Mouse (Mus musculus): ENCODE data around the gene Cuedc1. TPM values are rescaled to one million over a fixed set of nuclear protein-coding genes. Genes with fewer than 3 reads are reported as not detected.

The Cuedc1 gene
- polyA plus RNA-seq, 1 experiment from 2014 or later, result 3.4 TPM

DNA sequence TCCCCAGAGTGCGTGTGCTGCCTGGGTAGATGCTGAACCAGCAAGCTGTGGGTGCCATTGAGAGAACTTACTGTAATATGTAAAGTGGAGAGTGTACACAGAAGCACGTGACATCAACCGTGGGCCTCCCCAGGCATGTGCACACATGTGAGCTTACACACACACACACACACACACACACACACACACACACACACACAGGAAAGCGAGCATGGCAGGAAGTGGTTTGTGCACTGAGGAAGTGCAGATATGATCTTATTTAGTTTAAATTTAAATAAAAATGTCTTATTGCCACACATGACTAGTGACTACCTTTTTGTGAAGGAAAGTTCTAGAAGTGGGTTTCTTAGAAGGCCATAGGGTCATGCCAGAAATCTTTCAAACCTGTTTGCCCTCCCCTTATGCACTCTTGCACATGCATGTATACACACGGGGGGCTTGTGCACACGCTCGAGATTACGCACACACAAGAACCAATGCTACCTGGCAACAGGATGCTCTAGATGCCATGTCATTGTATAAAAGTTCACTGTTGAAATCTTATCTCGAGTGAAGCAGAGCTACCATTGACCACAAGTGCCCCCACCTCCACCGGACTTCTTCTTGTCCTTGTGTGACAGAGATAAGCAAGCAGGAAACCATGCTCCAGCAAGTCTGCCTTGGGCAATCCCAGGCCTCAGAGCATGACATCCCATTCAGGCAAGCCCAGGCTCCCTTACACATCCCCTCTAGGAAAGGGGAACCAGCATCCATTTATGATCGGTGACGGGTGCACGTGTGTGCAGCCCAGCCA lies 47.6 kb downstream of the Cuedc1 start:
- no peak overlapping the region for H3K4me2 ChIP-seq
- peaks cover 50% of the 10 kb centered on the region for H3K4me1 ChIP-seq
- WGBS (ENCODE audit: insufficient replicate concordance), result 17% methylated on average over 13 of the region's 13 CpGs
- peak; percentile 53 for ATAC-seq
- no peak overlapping the region for H3K4me3 ChIP-seq
- H3K9me3 ChIP-seq (replicated peaks), result no peaks in the 10 kb centered on the region
- no peak overlapping the region for H3K9ac ChIP-seq
- no peak overlapping the region for H3K27ac ChIP-seq
- H3K27me3 ChIP-seq (replicated peaks), result peaks cover 36% of the 10 kb centered on the region
- H3K36me3 ChIP-seq, result no peaks in the 10 kb centered on the region

DNA sequence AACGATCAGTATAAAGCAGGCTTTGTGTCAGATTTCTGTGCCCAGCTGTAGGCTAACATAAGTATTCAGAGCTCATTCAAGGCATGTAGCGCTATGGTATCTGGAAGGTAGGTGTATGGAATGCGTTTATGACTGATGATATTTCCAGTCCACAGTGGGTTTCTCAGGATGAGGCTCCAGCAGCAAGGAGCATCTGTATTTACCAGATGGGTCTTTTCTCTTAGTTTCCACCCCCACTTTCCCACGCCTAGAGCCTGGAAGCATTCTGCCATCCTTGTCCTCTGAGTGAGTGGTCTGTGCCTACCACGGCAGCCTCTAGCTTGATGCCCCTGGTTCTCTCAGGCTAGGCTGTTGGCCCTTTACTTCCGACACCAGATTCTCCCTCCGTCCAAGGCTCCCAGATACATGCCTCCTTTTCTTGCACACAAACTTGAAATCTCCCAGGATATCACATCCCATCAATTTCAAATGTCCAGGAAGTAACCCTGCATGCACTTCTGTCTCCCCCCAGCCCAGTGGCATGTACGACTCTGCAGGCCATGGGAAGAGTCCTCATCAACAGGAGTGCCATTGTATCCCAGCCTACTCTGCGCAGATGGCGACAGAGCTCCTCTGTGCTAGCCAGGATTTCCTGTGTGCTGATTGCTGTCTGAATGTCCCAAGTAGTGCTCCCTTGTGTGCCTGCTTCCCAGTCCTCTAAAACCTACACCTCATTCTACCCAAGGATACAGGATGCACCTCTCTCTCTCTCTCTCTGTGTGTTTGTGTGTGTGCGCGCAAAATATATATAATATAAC lies 48.6 kb downstream of the Cuedc1 start:
- Histone ChIP-seq H3K27ac (0 out of 2 replicates have a peak overlapping the region, but pooled peaks have one; percentile 32), H3K27me3 (replicated peaks) (peaks cover 38% of the 10 kb centered on the region), H3K9me3 (replicated peaks) (no peaks in the 10 kb centered on the region), H3K4me2 (no peak overlapping the region), H3K4me1 (peaks cover 52% of the 10 kb centered on the region), H3K4me3 (no peak overlapping the region), H3K9ac (no peak overlapping the region), H3K36me3 (no peaks in the 10 kb centered on the region)
- ATAC-seq, result no peak
- WGBS (ENCODE audit: insufficient replicate concordance), result 61% methylated on average over 12 of the region's 12 CpGs

DNA sequence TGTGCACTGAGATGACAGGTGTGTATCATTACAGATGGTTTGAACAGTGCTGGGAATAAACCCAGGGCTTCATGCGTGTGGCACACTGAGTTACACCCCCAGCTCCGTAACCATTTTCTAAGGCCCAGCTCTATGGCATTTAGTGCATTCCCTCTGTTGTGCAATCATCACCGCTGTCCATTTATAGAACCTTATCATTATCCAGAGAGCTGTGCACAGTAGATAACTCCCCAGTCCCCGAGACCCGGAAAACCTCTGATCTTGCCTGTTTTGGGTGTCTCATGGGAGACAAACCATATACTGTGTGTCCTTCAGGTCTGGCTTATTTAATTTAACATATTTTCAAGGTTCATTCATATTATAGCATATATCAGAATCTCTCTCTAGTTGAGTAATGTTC lies 49.5 kb downstream of the Cuedc1 start:
- H3K4me3 ChIP-seq, result no peak overlapping the region
- ATAC-seq, result peak; percentile 57
- 0 out of 2 replicates have a peak overlapping the region, but pooled peaks have one; percentile 10 for H3K4me2 ChIP-seq
- no peak overlapping the region for H3K27ac ChIP-seq
- no peak overlapping the region for H3K9ac ChIP-seq
- no peaks in the 10 kb centered on the region for H3K36me3 ChIP-seq
- 12% methylated on average over 5 of the region's 5 CpGs for WGBS (ENCODE audit: insufficient replicate concordance)
- no peaks in the 10 kb centered on the region for H3K9me3 ChIP-seq (replicated peaks)
- peaks cover 41% of the 10 kb centered on the region for H3K27me3 ChIP-seq (replicated peaks)
- peaks cover 56% of the 10 kb centered on the region for H3K4me1 ChIP-seq

DNA sequence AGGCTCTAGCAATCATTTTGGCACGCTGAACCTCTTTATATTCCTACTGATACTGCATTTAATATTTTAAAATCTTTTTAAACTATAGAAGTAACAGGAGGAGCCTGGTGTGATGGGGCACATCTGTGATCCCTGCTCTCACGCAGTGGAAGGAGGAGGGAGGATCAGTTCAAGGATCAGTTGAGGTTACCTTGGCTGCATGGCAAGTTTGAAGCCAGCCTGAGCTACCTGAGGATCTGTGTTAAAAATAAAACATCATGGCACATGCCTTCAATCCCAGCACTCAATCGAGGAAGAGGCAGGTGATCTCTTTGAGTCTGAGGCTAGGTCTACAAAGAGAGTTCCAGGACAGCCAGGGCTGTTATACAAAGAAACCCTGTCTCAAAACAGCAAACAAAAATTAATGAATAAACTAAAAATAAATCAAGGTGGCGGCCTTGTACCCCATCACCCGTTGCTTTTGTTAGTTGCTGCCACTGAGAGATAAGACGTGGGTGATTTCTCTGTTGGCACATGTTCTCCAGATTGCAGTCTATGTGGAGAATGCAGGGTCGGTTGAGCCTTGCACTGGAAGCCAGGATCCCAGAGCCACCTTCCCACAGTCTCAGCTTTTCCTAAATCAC lies 50.3 kb downstream of the Cuedc1 start:
- H3K27ac ChIP-seq, result no peak overlapping the region
- no peaks in the 10 kb centered on the region for H3K36me3 ChIP-seq
- H3K9me3 ChIP-seq (replicated peaks), result no peaks in the 10 kb centered on the region
- H3K4me3 ChIP-seq, result no peak overlapping the region
- no peak overlapping the region for H3K9ac ChIP-seq
- 31% methylated on average over 7 of the region's 7 CpGs for WGBS (ENCODE audit: insufficient replicate concordance)
- peaks cover 61% of the 10 kb centered on the region for H3K4me1 ChIP-seq
- H3K4me2 ChIP-seq, result no peak overlapping the region
- no peak for ATAC-seq
- peaks cover 37% of the 10 kb centered on the region for H3K27me3 ChIP-seq (replicated peaks)

DNA sequence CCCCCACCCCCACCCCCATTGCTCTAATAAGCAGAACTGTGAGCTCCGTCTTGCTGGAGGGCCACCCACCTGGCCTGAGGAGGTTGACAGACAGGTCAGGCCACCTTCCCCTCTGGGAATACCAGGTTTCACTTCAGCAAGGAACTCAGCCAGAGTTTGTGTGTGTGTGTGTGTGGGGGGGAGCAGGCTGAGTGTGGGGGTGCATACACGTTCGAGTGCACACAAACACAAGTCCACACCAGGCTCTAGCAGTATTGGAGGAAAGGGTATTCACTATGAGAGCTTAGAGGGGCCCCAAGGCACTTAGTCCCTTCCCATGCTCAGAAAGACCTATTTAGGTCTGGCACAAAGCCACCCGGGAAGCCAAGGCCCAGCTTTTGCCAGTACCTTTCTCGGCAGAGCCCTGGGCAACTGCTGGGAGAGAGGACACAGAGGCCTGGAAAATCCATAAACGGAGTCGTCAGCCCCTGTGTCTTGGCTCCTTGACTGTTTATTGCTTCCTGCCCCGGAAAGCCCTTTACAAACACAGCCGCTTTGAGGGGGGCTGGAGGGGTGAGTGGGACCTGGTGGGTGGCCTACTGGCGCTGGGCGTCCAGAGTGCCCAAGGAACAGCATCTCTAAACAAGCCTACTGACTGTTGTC lies 50.9 kb downstream of the Cuedc1 start:
- no peak overlapping the region for H3K9ac ChIP-seq
- H3K4me3 ChIP-seq, result no peak overlapping the region
- no peak overlapping the region for H3K27ac ChIP-seq
- H3K27me3 ChIP-seq (replicated peaks), result peaks cover 33% of the 10 kb centered on the region
- H3K4me2 ChIP-seq, result no peak overlapping the region
- no peaks in the 10 kb centered on the region for H3K9me3 ChIP-seq (replicated peaks)
- WGBS (ENCODE audit: insufficient replicate concordance), result 41% methylated on average over 11 of the region's 11 CpGs
- peaks cover 61% of the 10 kb centered on the region for H3K4me1 ChIP-seq
- H3K36me3 ChIP-seq, result no peaks in the 10 kb centered on the region
- no peak for ATAC-seq

DNA sequence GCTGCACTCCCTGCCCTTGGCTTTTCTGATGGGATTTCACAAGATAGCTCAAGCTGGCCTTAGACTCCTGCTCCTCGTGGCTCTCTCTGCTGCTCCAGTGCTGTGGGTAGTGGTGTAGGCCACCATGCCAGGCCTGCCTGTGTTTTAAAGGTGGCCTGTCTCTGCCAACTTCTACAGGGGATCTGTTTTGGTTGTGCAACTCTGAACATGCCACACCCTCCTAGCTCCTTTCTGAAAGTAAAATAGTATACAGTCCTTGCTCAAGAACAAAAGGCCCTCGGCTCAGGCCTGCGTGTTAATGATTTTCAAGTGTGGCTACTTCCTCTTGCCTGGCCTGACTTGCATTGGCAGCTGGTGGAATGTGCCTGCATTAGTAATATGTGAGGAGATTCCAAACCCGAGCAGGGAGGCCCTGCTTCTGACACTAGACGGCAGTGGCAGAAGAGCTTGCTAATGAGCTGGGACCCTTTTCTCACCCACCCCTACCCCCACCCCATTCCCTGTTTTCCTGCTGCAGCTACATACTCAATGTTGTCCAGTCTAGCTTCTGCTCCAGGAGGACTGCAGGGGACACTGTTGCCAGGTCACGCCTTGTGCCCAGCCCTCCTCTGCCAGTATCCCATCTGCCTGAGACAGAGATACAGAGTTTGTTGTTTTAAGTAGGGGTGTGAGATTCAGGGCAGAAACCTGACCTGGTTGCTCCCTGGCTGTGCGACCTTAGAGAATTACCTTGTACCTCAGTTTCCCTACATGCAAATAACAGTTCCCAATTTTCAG lies 53.7 kb downstream of the Cuedc1 start:
- no peak overlapping the region for H3K27ac ChIP-seq
- H3K9me3 ChIP-seq (replicated peaks), result no peaks in the 10 kb centered on the region
- H3K36me3 ChIP-seq, result no peaks in the 10 kb centered on the region
- WGBS (ENCODE audit: insufficient replicate concordance), result 50% methylated on average over 7 of the region's 7 CpGs
- H3K4me2 ChIP-seq, result no peak overlapping the region
- no peak overlapping the region for H3K4me3 ChIP-seq
- ATAC-seq, result no peak
- peaks cover 15% of the 10 kb centered on the region for H3K27me3 ChIP-seq (replicated peaks)
- no peak overlapping the region for H3K9ac ChIP-seq
- peaks cover 46% of the 10 kb centered on the region for H3K4me1 ChIP-seq

DNA sequence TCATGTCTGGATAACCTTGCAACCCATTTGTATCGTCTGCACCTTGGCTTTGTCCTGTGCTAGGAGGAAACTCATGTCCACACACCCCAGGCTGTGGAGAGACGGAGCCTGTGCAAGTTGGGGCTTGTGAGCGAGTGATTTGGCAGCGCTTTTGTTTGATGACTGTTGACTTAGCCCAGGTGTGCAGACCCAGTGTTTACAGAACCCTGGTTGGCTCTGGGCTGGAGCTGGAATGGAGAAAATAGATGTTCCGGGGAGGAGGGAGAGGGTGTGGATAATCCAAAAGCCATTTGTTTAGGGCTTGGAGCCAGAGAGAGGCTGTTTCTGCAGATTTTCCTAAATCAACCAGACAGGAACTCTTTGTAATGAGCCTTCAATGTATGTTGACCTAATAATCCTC lies 56.0 kb downstream of the Cuedc1 start:
- Histone ChIP-seq H3K27ac (no peak overlapping the region), H3K4me2 (no peak overlapping the region), H3K27me3 (replicated peaks) (peaks cover 15% of the 10 kb centered on the region; the same call in 1 of the 2 replicates), H3K9ac (no peak overlapping the region), H3K4me3 (no peak overlapping the region), H3K9me3 (replicated peaks) (no peaks in the 10 kb centered on the region), H3K4me1 (peaks cover 23% of the 10 kb centered on the region), H3K36me3 (no peaks in the 10 kb centered on the region)
- no peak for ATAC-seq
- WGBS (ENCODE audit: insufficient replicate concordance), result 65% methylated on average over 5 of the region's 5 CpGs

DNA sequence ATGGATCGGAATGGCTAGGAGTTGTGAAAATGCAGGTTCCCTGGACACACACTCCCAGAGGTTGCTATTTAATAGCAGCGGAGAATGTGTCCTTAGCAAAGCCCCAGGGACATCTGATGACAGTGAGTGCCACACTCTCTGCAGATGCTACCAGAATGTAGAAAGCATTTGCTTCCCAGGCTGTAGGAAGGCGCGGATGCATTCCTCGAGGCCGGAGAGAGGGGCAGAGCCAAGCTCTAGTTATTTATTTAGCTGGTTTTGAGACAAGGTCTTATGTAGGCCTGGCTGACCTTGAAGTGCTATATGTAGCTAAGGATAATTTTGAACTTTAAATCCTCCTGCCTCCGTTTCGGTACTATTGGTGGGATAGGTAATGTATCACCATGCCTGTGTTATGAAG lies 56.6 kb downstream of the Cuedc1 start:
- Histone ChIP-seq H3K9ac (no peak overlapping the region), H3K4me1 (peaks cover 22% of the 10 kb centered on the region), H3K36me3 (no peaks in the 10 kb centered on the region), H3K27me3 (replicated peaks) (peaks cover 21% of the 10 kb centered on the region; the same call in 1 of the 2 replicates), H3K4me2 (no peak overlapping the region), H3K27ac (no peak overlapping the region), H3K9me3 (replicated peaks) (no peaks in the 10 kb centered on the region), H3K4me3 (no peak overlapping the region)
- WGBS (ENCODE audit: insufficient replicate concordance), result 79% methylated on average over 8 of the region's 8 CpGs
- no peak for ATAC-seq

DNA sequence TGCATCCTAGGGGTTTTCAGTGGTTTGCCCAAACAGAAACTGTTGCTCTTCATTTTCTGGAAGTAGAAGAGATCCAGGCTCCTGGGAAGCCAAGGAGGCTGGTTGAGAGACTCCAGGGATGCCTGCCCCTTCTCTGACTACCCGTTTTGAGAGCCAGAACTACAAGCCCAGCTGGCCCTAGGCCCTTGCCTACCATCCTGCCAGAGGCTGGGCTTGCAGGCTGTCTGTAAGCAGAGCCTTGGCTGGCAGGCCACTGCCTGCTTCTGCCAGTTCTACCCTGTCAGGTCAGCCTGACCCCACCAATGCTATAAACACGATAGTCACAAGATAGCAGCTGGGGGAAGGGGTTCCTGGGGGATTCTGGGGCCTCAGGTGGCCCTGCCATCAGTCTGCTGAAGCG lies 57.6 kb downstream of the Cuedc1 start:
- no peak overlapping the region for H3K27ac ChIP-seq
- H3K4me3 ChIP-seq, result no peak overlapping the region
- H3K9me3 ChIP-seq (replicated peaks), result no peaks in the 10 kb centered on the region
- H3K4me2 ChIP-seq, result no peak overlapping the region
- H3K27me3 ChIP-seq (replicated peaks), result peaks cover 28% of the 10 kb centered on the region; the same call in 1 of the 2 replicates
- ATAC-seq, result no peak
- 50% methylated on average over 3 of the region's 3 CpGs for WGBS (ENCODE audit: insufficient replicate concordance)
- no peaks in the 10 kb centered on the region for H3K36me3 ChIP-seq
- peaks cover 28% of the 10 kb centered on the region for H3K4me1 ChIP-seq
- no peak overlapping the region for H3K9ac ChIP-seq

DNA sequence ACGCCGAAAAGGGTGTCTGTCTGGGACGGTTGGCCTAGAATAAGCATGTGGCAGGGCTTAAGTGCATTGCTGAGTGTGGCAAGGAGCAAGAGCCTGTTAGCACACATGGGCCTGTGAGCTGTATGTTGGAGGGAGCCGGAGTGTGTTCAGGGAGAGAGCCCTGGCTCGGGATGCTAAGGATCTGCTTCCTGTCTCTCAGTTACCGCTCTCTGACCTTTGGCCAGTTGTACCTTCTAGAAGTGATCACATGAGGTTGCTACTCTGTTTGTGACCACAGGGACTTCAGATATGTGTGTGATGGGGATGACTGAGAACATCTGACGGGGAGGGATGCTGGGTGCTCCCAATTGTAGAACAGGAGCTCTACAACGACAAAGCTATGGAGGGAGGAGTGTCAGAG lies 58.1 kb downstream of the Cuedc1 start:
- Histone ChIP-seq H3K4me1 (peaks cover 33% of the 10 kb centered on the region), H3K4me3 (no peak overlapping the region), H3K27ac (no peak overlapping the region), H3K36me3 (no peaks in the 10 kb centered on the region), H3K9me3 (replicated peaks) (no peaks in the 10 kb centered on the region), H3K27me3 (replicated peaks) (peaks cover 27% of the 10 kb centered on the region; the same call in 1 of the 2 replicates), H3K9ac (no peak overlapping the region), H3K4me2 (no peak overlapping the region)
- WGBS (ENCODE audit: insufficient replicate concordance), result 60% methylated on average over 8 of the region's 8 CpGs
- no peak for ATAC-seq

DNA sequence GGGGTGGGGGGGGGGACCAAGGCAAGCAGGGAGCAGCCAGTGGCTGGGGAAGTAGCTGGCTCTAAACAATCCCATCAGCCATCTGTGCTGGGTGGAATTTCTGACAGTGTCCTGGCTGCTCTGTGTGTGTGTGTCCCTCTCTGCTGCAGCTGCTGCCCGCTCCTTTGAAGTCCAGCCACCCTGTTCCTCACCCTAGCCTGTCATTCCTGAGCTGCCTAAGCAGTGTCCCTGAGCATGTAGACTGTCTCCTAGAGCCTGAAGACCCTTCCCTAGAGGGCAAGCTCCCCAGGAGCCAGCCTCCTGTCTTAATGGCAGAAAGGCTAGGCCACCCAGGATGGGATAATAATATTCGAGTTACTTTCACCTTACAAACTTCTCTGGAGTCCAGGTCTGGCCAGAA lies 58.5 kb downstream of the Cuedc1 start:
- Histone ChIP-seq H3K27ac (no peak overlapping the region), H3K4me3 (no peak overlapping the region), H3K9me3 (replicated peaks) (no peaks in the 10 kb centered on the region), H3K4me1 (peaks cover 33% of the 10 kb centered on the region), H3K4me2 (no peak overlapping the region), H3K9ac (no peak overlapping the region), H3K27me3 (replicated peaks) (peaks cover 26% of the 10 kb centered on the region; the same call in 1 of the 2 replicates), H3K36me3 (no peaks in the 10 kb centered on the region)
- WGBS (ENCODE audit: insufficient replicate concordance), result 63% methylated on average over 2 of the region's 2 CpGs
- no peak for ATAC-seq
